Mouse (Mus musculus): ENCODE measurements around the gene Smarcal1.

Smarcal1 gene

DNA sequence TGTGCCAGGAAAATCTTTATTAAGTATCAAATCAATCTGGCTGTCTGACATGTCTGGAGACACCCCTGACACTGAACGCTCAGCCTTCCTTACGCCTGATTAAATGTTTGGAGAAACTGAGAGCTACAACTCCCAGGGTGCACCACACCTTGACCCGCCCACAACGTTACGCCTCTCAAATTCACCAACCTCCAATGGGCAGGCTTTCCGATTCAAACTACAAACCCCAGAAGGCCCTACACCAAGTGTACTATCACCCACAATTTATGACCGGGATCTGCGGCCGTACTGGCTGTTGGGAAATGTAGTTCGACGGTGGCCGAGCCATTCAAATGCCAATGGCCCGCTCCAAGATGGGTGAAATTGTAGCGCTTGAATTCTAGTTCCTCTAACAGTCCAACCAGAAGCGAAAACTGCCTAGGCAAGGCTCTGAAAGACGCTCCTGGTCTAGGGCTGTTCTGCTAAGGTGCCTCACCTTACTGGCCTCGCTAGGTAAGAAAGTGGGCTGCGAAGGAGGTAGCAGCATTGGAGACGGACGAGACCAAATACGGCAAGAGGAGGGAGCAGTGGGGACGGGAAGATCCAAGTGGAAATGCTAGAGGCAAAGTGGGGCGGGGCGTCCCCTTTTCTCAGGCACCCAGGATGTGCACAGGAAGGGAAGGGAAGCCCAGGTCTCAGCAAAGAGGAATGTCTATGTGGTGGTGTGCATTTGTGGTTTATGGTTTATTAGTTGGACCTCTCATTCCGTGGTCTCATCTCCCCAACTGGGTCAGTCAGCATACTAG lies at the start of gene Smarcal1:
TSS of gene Smarcal1 (plus strand) at position 305 of the 785 bp plus-strand sequence.
- DNase-seq (ENCODE audit: low spot score), result peak; percentile 85

DNA sequence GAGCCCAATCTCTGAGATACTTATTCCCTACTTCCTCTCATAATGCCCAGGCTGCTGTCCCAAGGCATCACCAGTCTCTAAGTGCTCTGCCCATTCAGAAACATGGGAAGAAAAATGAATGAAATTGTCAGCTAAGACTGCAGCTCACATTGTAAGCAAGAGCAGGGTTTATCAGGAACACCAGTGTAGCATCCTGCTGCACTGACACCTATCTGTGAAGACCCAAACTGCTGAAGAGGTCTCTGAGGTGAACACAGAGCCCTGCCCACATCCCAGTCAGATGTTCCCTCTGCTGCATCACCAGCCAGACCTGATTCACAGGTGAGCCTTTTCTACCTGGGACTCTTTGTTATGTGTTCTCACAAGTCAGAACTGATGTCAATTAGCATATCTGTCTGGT lies 49.6 kb upstream of the Smarcal1 start:
- no peak for DNase-seq (ENCODE audit: low spot score)

DNA sequence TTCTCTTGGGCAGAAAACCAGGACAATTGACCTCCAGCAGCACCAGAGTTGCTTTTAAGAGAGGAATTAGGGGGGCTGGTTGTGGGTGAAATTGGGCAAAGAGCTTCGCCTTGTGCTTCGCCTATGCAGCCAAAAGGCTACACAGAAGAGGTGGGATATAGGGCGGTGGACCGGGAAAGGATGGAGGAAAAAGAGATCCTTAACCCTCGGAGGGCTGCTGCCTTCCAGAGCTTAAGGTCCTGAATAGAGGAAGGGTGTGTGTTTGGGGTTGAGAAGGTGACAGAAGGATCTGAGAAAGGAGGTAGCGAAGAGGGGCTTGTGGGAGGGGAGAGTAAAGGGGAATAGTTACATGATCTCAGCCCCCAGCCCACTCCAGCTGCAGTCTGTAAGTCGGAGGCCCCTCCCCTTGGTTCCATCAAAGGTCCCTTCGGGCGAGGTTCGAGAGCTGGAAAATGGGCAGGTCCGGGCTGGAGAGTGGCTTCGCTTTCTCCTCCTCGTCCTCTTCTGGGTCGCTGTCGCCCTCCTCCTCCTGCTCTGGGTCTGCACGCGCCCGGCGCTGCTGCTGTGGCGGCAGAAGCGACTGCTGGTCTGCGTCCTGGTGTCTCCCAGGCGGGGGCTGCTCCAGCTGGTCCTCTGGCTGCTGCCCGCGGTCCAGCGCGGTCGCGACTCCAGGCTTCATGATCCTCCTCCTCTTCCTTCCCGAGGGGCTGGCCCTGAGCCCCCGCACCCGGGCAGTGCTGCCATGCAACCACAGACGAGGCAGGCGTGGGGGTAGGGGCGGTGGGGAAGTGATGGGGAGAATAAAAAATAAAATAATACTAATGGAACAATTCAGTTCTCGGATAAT lies 47.1 kb upstream of the Smarcal1 start:
- no peak for DNase-seq (ENCODE audit: low spot score)

DNA sequence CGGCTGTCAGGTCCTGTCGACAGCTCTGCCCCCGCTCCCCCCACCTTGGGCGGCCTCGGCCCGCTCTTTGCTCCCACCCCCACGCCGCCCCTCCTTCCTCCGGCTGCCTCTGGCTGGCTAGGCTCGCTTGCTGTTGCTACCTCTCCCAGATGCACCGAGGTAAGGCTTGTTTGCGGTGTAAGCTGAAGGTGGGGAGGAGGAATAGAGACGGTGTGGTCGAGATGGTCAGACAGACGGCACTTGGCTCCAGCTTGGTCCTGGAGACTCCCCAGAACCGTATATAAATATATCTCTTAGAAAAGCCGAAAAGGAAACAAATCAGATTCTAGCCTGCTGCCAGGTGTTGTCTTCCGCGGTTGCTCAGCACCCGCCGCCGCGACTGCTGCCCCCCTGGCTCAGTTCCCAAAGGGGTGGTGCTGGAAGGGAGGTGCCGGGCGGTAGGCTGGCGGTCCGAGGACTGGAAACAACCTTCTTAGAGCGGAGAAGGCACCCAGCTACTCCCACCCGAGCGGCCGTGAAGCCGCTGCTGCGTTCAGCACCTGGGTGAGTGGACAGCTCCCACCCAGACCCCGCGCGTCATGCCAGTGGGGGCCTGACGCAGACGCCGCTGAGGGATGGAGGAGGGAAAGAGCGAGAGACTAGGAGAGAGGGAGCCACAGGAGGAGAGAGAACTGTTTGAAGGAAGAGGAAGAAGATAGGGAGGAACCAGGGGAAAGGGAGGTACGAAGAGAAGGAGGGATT lies 46.3 kb upstream of the Smarcal1 start, which contains the start of gene March4:
TSS of gene March4 (minus strand) at position 320 of the 741 bp plus-strand sequence.
- peak; percentile 71 for DNase-seq (ENCODE audit: low spot score)

DNA sequence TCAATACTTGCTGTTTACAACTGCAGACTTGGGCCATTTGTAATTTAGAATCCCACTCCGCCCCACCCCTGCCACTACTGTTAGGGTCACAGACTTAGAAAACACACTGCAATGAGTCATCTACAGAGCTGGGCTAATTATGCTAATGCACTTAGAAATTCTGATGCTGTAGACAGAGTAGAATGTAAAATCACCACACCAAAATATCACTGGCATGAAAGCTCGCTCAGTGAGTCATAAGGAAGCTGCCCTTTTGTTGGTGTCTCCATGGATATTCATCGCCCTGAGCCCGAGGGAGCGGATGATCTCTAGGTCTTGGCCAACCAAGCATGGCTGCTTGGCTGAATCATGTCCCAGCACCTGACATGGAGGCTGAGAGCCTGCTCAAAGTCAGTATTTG lies 44.8 kb upstream of the Smarcal1 start:
- no peak for DNase-seq (ENCODE audit: low spot score)

DNA sequence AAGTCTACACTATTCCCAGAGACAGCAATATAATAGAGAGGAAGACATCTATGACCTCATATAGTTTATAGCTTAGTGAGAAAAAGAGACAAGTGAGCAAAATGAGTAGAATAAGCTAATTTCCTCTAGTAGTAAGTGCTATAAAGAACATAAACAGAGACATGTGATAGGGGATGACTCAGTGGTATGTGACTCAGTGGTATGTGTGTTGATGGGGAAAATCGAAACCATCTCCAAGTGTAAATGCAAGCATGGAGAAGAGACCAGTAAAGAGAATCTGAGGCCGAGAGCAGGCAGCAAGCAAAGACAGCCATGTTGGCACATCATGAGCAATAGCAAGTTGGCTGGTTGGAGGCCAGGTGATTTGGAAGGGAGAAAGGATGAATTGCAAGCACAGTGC lies 32.7 kb upstream of the Smarcal1 start:
- DNase-seq (ENCODE audit: low spot score), result no peak

DNA sequence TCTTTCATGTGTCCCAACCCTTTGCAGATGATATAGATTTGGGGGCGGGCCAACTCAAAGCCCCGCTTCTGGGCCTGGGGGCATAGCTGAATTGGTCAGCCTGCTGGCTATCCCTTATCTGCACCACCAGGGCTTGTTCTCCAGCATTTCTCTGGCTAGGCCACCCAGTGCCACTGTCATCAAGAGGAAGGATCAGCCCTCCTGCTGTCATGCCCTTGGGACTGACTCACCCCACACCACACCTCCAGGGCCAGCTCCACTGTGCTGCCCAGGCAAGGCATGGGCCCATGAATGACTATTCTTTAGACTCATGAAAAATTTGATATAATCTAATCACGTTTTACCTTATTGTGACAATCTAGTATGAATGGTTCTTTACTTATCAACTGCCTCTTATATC lies 26.6 kb upstream of the Smarcal1 start:
- no peak for DNase-seq (ENCODE audit: low spot score)

DNA sequence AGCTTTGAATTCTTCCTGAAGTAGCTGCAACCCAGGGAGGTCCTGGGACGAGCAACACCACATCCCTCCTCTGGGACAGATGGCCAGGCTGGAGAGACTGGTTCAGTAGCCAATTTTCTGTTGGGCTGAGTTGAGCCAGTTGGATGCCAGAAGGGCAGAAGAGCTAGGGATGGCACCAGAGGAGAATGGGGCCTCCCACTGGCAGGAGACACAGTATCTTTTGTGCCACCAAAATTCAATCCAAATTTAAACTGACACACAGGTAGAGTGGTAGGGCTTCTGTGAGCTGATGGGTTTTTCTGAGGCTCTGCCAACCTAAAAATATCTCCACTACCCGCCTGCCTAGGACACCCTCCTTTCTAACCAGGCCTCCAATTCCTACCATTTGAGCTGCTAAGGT lies 24.4 kb upstream of the Smarcal1 start:
- no peak for DNase-seq (ENCODE audit: low spot score)

DNA sequence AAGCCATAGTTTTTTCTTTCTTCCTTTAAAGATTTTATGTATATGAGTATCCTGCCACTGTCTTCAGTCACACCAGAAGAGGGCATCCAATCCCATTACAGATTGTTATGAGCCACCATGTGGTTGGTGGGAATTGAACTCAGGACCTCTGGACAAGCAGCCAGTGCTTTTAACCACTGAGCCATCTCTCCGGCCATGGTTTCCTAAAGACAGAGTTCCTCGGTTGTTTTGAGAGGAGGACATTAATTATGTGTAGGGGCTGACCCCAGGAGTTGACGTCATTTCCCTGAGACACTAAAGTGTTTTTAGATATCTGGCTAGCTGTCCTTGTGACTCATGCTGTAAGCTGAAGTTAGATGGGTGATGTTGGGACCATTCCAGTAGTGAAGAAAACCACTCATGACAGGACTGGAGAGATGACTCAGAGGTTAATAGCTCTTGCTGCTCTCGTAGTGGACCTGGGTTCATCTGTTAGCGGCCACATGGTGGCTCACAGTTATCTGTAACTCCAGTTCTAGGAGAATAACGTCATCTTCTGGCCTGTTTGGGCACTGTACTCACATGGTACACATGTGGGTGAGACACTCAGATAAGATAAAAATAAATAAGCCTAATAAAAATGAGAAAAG lies 18.6 kb upstream of the Smarcal1 start:
- no peak for DNase-seq (ENCODE audit: low spot score)

DNA sequence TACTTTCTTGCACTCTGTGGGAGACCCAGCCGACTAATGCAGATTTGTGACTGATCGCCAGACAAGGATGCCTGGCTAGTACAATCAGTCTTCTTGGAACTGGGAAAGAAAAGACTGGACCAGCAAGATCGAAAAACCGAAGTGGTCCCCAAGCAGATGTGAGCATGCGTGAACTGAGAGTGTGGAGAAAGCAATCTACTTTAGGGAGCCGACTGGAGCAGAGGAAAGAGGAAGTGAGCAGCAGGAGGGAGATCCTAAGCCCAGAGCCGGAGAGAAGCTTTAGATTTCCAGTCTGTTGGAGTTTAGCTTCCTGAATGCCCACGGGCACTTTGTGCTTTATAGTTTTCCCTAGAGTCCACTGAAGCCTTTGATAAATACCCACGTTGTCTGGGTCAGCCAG lies 16.0 kb upstream of the Smarcal1 start:
- DNase-seq (ENCODE audit: low spot score), result no peak

DNA sequence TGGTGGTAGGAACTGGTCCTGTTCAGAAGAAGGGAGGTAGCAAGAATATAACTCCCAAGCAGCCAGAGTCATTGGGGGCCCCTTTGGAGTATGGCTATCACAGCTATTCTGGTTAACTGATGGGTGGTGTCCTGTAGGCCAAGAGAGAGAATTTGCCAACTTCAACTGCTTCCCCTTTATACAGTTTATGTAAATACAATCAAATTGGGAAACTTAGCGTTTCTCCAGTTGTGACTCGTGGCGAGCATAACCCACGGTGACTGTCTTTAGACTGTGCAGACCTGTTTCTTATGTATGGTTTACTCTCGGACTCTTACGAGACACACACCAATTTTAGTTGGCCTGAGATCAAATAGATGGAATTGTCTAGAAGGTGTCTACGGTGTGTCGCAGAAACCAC lies 14.3 kb upstream of the Smarcal1 start:
- DNase-seq (ENCODE audit: low spot score), result no peak

DNA sequence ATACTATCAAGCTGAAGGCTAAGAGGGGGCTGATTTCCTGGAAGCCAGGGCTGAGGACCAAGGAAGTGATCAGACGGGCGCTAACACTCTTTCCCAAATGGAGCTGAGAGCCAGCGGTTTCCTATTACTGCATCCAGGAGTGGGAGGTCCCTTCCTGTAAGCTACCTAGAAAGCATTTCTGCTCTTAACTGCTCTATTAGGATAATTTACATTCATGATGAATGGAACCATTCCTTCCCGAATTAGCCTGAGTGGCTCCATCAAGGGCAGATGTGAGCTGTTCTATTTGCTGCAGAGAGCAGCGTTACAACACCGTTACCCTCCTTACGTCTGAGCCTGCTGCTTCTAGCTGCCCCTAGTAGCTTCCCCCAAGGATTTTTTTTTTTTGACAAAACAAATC lies 9.0 kb upstream of the Smarcal1 start:
- no peak for DNase-seq (ENCODE audit: low spot score)

DNA sequence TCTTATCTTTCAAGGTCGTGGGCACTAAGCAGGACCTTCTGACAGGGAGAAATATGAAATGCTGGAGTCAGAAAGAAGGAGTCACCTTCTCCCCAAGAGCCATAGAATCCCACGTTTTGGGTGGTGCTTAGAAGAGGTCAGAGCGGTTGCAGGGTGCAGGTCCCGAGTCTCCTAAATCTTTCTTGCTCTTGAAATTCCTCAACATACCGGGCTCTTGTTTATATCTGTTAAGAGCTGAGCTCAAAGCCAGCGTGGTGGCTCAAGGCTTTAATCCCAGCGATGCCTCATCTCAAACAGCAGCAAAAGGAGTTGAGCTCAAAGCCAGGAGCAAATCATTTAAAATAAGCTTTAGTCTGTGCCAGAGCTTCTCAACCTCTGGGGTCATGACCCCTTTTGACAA lies 8.4 kb upstream of the Smarcal1 start:
- DNase-seq (ENCODE audit: low spot score), result no peak

DNA sequence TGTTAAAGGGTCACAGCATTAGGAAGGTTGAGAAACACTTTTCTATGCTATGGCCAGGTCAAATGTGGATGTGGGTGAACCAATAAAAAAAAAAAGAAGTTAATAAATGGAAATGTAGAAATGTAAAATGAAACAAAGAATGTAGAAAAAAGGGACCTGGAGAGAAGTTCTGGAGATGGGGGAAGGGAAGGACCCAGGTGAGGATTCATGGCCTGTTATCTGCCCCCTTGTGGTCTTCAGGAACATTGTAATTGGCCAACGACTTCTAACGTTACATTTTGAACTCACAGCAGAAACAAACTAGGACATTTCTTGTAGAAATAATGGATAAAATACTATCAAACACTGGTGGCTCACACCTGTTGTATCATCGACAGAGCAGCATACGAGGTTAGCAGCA lies 7.9 kb upstream of the Smarcal1 start:
- DNase-seq (ENCODE audit: low spot score), result no peak

DNA sequence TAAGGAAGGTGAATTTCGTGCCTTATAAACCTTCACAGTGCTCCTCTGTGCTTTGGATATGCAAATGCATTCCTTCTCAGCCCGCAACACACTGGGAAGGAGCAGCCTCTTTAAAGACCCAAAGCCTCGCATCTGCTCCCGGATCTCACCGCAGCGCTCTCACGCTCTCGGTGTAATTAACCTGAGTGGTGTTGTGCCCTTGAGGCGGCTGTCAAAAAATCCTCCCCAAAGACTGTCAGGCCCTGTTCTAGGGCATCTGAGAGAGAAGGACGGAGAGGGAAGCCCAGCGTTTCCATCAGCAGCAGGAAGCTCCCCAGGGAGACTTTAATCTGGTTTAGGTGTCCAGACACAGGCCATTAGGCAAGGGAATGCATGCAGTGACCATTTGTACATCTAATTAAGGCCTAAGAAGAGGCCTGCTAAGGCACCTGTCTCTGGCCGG lies 5.5 kb upstream of the Smarcal1 start:
- DNase-seq (ENCODE audit: low spot score), result no peak

DNA sequence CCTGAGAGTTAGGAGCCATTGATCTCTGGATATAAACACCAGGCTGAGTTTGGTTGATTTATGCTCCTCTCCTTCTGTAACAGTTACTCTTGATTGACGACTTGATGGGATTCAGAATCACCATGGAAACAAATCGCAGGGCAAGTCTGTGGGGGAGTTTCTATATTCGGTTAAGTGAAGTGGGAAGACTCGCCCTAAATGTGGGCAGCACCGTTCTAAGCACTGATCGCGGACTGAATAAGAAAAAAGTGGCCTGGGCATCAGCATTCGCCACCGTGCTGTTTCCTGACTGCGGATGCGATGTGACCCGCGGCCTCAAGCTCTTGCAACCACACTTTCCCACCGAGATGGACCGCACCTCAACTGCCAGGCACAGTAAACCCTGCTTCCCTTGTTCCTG lies 4.7 kb upstream of the Smarcal1 start:
- no peak for DNase-seq (ENCODE audit: low spot score)

DNA sequence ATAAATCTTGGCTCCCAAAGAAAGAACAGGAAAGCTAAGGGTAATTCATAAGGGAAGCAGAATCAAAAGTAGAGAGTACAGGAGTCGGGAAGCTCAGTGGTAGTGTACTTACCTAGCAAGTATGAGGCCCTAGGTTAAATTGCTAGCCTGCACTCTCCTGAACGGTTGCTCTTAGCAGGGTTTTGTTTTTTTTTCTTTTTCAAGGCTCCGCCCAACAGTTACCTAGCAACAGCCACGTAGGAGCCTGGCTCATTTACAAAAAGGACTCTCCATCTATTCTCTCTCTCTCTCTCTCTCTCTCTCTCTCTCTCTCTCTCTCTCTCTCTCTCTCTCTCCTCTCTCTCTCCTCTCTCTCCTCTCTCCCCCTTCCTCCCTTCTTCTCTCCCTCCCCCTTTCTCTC lies 4.2 kb upstream of the Smarcal1 start:
- DNase-seq (ENCODE audit: low spot score), result no peak

DNA sequence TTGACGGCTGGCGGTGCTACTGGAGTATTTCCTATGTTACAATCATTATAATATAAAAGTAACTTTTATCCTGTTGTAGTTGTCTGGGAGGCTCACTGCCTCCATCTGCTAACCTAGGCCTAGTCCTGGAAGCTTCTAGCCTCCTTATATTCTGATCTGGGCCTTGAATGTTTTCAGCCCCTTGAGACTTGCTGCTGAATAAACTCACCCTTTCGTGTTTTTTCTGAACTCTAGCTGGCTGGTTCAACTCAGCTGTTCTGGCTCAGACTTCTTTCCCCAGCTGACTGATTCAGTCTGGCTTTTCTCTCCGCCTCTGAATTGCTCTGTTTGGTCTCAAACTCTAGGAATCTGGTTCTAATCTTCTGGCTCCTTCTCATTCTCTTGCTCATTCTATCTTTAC lies 855 bp downstream of the Smarcal1 start:
- DNase-seq (ENCODE audit: low spot score), result no peak

DNA sequence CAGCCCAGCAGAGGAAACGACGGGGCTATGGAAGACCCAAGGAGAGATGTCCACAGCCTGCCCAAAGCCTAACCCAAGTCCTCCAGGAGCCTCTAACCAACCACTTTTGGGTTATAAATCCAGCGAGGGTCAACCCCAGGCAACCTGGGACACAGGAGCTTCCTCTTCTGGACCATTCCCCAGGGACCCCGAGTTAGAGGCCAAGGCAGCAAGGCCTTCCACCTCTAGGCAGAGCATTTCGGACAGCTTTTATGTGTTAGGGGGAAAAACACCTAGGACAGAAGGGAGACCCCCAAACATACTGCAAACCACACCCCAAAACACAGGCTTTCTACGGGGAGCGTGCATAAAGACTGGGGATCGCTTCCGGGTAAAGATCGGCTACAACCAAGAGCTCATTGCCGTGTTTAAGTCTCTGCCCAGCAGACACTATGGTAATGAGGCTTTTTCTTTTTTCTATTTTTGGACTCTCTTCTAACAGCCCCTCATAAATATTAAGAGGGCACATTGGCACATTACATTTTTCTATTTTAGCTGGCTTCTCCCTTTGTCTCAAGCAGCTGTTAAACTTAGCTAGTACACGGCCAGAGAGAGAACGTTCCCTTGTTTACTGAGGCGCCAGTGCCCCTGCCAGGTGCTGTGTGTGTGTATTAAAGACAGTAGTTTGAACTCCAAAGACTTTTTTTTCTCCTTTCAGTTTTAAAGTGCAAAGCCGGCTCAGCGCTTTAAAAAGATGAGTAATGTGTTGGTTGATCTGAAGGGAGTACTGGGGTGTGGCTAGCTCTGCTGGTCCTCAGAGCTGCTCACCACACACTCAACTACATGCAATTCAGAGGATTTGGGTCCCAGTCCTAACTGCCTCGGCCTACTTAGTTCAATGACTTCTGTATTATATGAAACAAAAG lies 3.2 kb downstream of the Smarcal1 start:
- no peak for DNase-seq (ENCODE audit: low spot score)

DNA sequence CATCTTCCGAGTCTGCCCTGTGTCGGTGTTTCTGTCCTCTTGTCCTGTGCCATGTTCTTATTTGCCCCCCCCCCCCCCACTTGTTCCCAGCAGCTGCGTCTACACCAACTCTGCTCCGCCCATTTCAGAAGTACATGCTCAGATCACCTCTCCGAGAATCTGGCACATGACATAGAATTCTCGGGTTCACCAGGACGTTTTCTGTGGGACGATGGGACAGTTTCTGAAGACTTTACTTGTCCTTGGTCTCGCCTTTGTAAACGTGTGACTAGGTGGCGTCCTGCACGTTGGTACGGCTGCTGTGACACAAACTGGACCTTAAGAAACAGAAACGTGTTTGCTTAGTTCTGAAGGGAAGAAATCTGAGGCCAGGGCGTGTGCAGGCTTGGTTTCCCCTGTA lies 4.5 kb downstream of the Smarcal1 start:
- DNase-seq (ENCODE audit: low spot score), result no peak

DNA sequence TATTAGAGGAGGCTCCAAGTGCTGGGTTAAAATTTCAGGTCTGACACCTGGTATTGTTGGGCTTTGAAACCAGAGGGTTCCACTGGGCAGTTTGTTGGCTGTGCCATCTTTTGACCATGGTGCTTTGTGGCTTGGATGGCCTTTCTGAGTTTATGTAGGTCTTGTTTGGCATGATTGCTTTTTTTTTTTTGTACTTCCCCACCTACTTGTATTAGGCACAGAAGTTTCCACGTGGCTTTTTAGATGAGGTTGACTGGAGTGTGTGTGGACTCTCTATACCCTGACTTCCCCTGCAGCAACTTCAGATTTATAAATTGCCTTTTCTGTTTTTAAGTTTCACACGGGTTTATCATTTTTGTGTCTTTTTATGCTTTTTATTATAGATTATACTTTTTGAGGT lies 5.7 kb downstream of the Smarcal1 start:
- DNase-seq (ENCODE audit: low spot score), result no peak
